In genomic region chr10:78028129-78028528, GRCm38 (mm10) we compare ENCODE assay signal across 9 mouse cellular contexts. TPM values are rescaled to one million over a fixed set of nuclear protein-coding genes. Genes with fewer than 3 reads are reported as not detected.
DNase-seq lines count a peak whose midpoint lies in the region; ATAC-seq and TF ChIP-seq lines count a peak whose summit lies in the region.
"Had no signal": no experiment of that assay in that cellular context is flagged by ENCODE, and none has a peak within 500 bp of the region (broad histone marks: within the 10 kb centered on the region; RNA-seq: fewer than 3 reads in every experiment).

No protein-coding gene starts in this region.

- intact Hi-C loops in heart, postnatal 36 days (cut with DNase I): loop anchor here (5.0 kb wide), 2 partner anchors 39 to 134 kb away; partner anchors contain the start of gene Icosl

- DNase-seq in ES-E14 (ENCODE audit: low read depth, low spot score): peak; percentile 71
- peak; percentile 60 for DNase-seq in c-Kit-positive CD71-negative TER-119-negative erythroid progenitor cells, embryonic 14.5 days (ENCODE audit: low read depth)
- DNase-seq in forebrain, embryonic 11.5 days (ENCODE audit: low spot score): peak; percentile 84
- DNase-seq in heart, postnatal 36 days: peak; percentile 70 to 80
- DNase-seq in kidney, postnatal 4 days: peak; percentile 84 to 86
- peak; percentile 74 for DNase-seq in lung, postnatal 25 days (ENCODE audit: low spot score)
- peak; percentile 90 for DNase-seq in retina, embryonic 14.5 days (ENCODE audit: low spot score)
- DNase-seq in thymus, postnatal 25 days: peak; percentile 64

- no peak overlapping the region for H3K4me3 ChIP-seq in ES-E14 (ENCODE audit: insufficient read depth in 1 of 2, low read depth in 1 of 2, low read length in 2 of 2, poor library complexity in 1 of 2, severe bottlenecking in 1 of 2)
- no peak overlapping the region for H3K4me3 ChIP-seq in forebrain, embryonic 11.5 days (ENCODE audit: low read depth, low read length)
- H3K4me3 ChIP-seq: heart, embryonic 13.5 days had no signal

- peaks cover 28% of the 10 kb centered on the region for H3K36me3 ChIP-seq in ES-E14 (ENCODE audit: control insufficient read depth, insufficient read depth, low read length, poor library complexity, severe bottlenecking)
- H3K36me3 ChIP-seq in forebrain, embryonic 11.5 days (ENCODE audit: control insufficient read depth, insufficient read depth, low read length): no peaks in the 10 kb centered on the region
- H3K36me3 ChIP-seq: heart, embryonic 13.5 days had no signal

- H3K27ac ChIP-seq in ES-E14 (ENCODE audit: insufficient read depth, low read depth, low read length, poor library complexity, severe bottlenecking): no peak overlapping the region
- no peak overlapping the region for H3K27ac ChIP-seq in forebrain, embryonic 11.5 days (ENCODE audit: low read depth, low read length)
- H3K27ac ChIP-seq: heart, embryonic 13.5 days had no signal

- H3K27me3 ChIP-seq in forebrain, embryonic 11.5 days (ENCODE audit: control insufficient read depth, insufficient read depth, low read length): no peaks in the 10 kb centered on the region
- H3K27me3 ChIP-seq: heart, embryonic 13.5 days had no signal

- ATAC-seq in forebrain, embryonic 11.5 days (replicated peaks; ENCODE audit: low FRiP score): peak; percentile 60; the same call in 1 of the 2 replicates

- in situ Hi-C loops in ES-E14 (cut with MboI; ENCODE audit: low sequenced_read_pairs in 2 of 2, unreplicated experiment in 2 of 2): loop anchor here (5.0 to 10.0 kb wide), 2 partner anchors 134 to 137 kb away; partner anchors contain the start of gene D10Jhu81e (in 1 of the 2)

- H3K9ac ChIP-seq in ES-E14 (ENCODE audit: insufficient read depth, low read depth, low read length, poor library complexity, severe bottlenecking): no peak overlapping the region
- no peak overlapping the region for H3K9ac ChIP-seq in forebrain, embryonic 11.5 days (ENCODE audit: low read length)
- H3K9ac ChIP-seq: heart, embryonic 13.5 days had no signal

- WGBS in forebrain, embryonic 11.5 days: 2% methylated on average over 5 of the region's 5 CpGs

- H3K4me1 ChIP-seq in ES-E14 (ENCODE audit: control insufficient read depth in 2 of 2, insufficient read depth in 2 of 2, low read length in 2 of 2, poor library complexity in 1 of 2): no peaks in the 10 kb centered on the region
- H3K4me1 ChIP-seq in forebrain, embryonic 11.5 days (replicated peaks; ENCODE audit: control insufficient read depth, insufficient read depth, low read length): no peaks in the 10 kb centered on the region
- H3K4me1 ChIP-seq: heart, embryonic 13.5 days had no signal

- H3K4me2 ChIP-seq in forebrain, embryonic 11.5 days (ENCODE audit: low read depth, low read length, severe bottlenecking): no peak overlapping the region
- H3K4me2 ChIP-seq: heart, embryonic 13.5 days had no signal

- H3K9me3 ChIP-seq in ES-E14 (ENCODE audit: control insufficient read depth, insufficient read depth, low read depth, low read length): 0 out of 2 replicates have a peak, but pooled peaks cover 5% of the 10 kb centered on the region
- no peaks in the 10 kb centered on the region for H3K9me3 ChIP-seq in forebrain, embryonic 11.5 days (ENCODE audit: control insufficient read depth, low read length)
- H3K9me3 ChIP-seq: heart, embryonic 13.5 days had no signal

TF ChIP-seq in ES-E14, 5 proteins besides CTCF, POLR2A, EP300 and RAD21:
- TF ChIP-seq MAFK (IDR thresholded peaks at IDR 0.05; ENCODE audit: insufficient read depth, low read depth, low read length) (no peak), ZNF384 (IDR thresholded peaks at IDR 0.05; ENCODE audit: low read depth, low read length) (no peak), HCFC1 (IDR thresholded peaks at IDR 0.05; ENCODE audit: borderline replicate concordance, insufficient read depth, low read length) (no peak), CHD2 (IDR thresholded peaks at IDR 0.05; ENCODE audit: low read depth, low read length) (no peak), ZC3H11A (IDR thresholded peaks at IDR 0.05; ENCODE audit: borderline replicate concordance, low read depth, low read length) (peak; percentile 88; the same call in 1 of the 2 replicates)

RNA-seq across cellular contexts. Expression of gene Dnmt3l, which starts 13.6 kb away (rescaled TPM):
- total RNA-seq in ES-E14 (2012; rRNA removed): 328 and 388 TPM in 2 replicates
- not detected in 2 replicates for polyA plus RNA-seq in forebrain, embryonic 11.5 days (2014; fragmentation: Nextera tagmentation; extraction: Ambion mirVana)
- not detected for total RNA-seq in heart, postnatal 36 days (2021)

RNA-seq across cellular contexts. Expression of gene Aire, which starts 15.3 kb away (rescaled TPM):
- 68.3 and 88.3 TPM in 2 replicates for total RNA-seq in ES-E14 (2012; rRNA removed)
- 0.21 TPM in 1 of 2 replicates, not detected in the other for polyA plus RNA-seq in forebrain, embryonic 11.5 days (2014; fragmentation: Nextera tagmentation; extraction: Ambion mirVana)
- not detected for total RNA-seq in heart, postnatal 36 days (2021)
- polyA plus RNA-seq: heart, embryonic 13.5 days had no signal

RNA-seq across cellular contexts. Expression of gene Pfkl, which starts 18.2 kb away (rescaled TPM):
- total RNA-seq in ES-E14 (2012; rRNA removed): 138 and 230 TPM in 2 replicates
- polyA plus RNA-seq in forebrain, embryonic 11.5 days (2014; fragmentation: Nextera tagmentation; extraction: Ambion mirVana): 171 and 174 TPM in 2 replicates
- total RNA-seq in heart, postnatal 36 days (2021): 100 to 1,000 TPM in 1 of 2 experiments, 10 to 100 TPM in 1; 97.8 to 116 TPM

RNA-seq across cellular contexts. Expression of gene Icosl, which starts 41.0 kb away (rescaled TPM):
- total RNA-seq in ES-E14 (2012; rRNA removed): 30.5 and 31.7 TPM in 2 replicates
- polyA plus RNA-seq in forebrain, embryonic 11.5 days (2014; fragmentation: Nextera tagmentation; extraction: Ambion mirVana): 2.0 and 2.5 TPM in 2 replicates
- 1 to 10 TPM; 7.6 to 7.7 TPM for total RNA-seq in heart, postnatal 36 days (2021)

RNA-seq across cellular contexts. Expression of gene 1810043G02Rik, which starts 49.8 kb away (rescaled TPM):
- 7.1 and 8.4 TPM in 2 replicates for total RNA-seq in ES-E14 (2012; rRNA removed)
- 34.9 and 38.6 TPM in 2 replicates for polyA plus RNA-seq in forebrain, embryonic 11.5 days (2014; fragmentation: Nextera tagmentation; extraction: Ambion mirVana)
- total RNA-seq in heart, postnatal 36 days (2021): 10 to 100 TPM in 1 of 2 experiments, 1 to 10 TPM in 1; 9.3 to 10.3 TPM

Comparison
In these comparisons a context has a peak if more than half of its experiments do, and no peak if none do; other contexts are left out.
1. RNA of gene Dnmt3l, which starts 13.6 kb away (total RNA-seq): 328 to 388 TPM in ES-E14; not detected in heart, postnatal 36 days; every median in the first group is over 100 times any median in the second.
2. RNA of gene Aire, which starts 15.3 kb away (total RNA-seq): 68.3 to 88.3 TPM in ES-E14; not detected in heart, postnatal 36 days; every median in the first group is over 10 times any median in the second.
3. Peak in every context shown above with its lines, with median percentiles within 50 percentile points of each other: DNase-seq.